Mouse (Mus musculus): ENCODE data around the gene 2410137M14Rik.
"Not testable (repeated sequence)": the region's sequence is repeated elsewhere in the genome, so short reads cannot be mapped to it uniquely, and the experiment has no call there.

The 2410137M14Rik gene

DNA sequence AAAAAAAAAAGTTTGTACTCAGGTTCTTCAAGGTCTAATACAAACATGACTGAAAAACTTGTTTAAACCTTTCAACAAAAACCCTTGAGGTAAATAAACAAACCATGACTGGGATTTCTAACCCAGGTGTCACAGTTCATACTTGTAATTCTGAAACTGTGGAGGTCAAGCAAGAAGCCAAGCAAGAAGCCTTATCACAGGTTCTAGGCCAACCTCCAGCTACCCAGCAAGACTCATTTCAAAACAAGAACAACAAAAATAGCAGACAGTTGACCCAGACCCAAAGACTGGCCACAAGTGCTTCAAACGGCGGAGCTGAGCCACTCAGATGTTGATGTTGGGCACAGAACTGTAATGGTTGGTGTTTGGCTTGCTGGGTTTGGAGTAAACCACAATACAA lies 13.5 kb upstream of the 2410137M14Rik start:
- DNase-seq (ENCODE audit: extremely low spot score, low spot score): no peak

DNA sequence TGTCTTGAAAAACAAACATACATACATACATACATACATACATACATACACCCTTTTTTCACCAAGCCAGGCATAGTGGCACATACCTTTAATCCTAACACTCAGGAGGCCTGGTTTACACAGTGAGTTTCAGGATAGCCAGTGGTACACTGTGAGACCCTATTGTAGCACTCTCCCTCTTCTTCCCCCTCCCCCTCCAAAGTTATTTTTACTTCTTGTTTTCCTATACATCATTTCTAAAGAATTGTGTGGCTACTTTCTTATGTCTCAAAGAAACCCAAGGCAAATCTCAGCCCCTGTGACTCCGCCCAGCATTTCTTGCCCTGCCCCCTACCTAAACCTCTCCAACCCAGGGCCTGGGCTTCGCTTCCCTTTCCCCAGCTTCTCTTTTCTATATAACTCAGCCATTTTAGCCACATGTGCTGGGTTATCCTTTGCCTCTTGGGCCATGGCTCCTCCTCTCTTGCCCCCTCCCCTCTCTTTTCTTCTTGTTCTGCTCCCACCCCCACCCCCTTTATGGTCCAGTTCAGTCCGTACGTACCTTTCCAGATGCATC lies 12.8 kb upstream of the 2410137M14Rik start:
- no peak for DNase-seq (ENCODE audit: extremely low spot score, low spot score)

DNA sequence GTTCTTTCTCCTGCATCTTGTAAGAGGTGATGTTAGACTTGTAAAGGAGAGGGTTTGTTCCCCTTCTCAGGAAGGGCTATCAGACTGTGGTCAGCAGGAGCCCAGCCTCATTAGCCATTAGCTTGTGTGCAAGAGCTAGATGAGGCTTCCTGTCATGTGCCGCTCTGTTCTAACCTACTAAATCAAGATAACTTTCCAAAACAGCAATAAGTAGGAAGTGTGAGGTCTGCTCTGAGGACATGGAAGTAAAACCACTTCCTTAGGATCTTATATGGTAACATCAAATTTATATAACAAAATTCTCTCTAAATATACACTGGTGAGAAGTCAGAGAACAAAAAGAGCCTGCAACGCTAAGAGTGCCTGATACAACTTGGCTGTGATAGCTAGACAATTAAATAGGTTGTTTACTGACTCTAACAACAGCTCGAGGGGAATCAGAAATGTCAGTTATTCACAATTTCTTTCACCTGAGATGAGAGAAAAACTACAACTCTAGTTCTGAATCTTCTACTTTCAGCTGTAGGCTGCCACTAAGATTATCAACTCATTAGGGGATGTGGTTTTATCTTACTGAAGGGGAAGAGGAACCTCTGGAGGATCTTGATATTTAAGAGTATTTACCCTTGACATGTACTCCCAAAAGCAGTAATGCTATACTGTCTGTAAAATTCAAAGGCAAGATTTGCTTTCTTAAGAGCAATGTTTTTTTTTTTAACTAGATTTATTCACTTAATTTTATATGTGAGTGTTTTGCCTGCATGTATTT lies 11.5 kb upstream of the 2410137M14Rik start:
- no peak for DNase-seq (ENCODE audit: extremely low spot score, low spot score)

DNA sequence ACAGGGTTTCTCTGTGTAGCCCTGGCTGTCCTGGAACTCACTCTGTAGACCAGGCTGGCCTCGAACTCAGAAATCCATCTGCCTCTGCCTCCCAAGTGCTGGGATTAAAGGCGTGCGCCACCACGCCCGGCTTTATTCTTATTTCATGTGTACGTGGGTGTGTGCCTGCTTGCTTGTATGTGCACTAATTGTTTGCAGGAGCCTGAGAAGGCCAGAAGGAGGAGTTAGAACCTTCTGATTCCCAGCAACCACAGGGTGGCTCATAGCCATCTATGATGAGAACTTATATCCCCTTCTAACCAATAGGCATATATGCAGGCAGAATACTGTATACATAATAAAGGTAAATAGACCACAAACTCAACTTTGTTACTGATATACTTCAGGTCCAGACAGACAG lies 9.6 kb upstream of the 2410137M14Rik start:
- not testable (repeated sequence) for DNase-seq (ENCODE audit: extremely low spot score, low spot score)

DNA sequence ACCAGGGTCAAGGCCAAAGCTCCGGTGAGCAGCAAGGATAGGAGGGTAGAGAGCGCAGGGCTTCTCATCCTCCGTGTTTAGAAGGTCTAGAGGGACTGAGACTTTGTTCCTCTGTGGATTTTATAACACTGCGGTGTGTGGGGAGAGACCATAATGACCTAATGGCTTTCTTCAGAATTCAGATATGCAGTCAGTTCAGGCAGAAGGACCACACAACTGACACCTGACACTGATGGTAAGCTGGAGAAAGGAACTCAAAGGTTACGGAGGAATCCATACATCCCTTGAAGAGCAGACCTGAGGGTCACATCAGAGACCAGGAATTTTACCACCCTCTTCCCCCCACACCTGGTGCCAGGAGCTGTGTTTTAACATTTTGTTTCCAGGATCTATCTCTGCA lies 8.4 kb upstream of the 2410137M14Rik start, which contains the start of gene H2-M5:
TSS of gene H2-M5 (minus strand) at position 101 of the 400 bp plus-strand sequence.
- no peak for DNase-seq (ENCODE audit: extremely low spot score, low spot score)

DNA sequence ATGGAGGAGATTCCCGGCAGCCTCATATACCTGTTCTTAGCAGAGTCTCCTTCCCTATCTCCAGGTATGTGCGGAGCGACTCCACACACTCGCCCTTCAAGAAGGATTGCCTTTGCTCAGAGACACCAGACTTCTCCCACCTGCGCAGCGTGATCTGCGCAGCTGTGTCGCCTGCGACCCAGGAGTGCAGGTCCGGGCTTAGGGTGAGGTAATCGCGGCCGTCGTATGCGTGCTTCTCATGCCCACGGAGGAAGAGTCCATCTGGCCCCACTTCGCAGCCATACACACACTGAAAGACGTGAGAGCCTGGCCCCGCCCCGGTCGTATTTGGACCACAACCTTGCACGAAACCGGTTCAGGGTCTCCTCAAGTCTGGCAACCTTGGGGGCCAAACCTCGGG lies 7.4 kb upstream of the 2410137M14Rik start:
- no peak for DNase-seq (ENCODE audit: extremely low spot score, low spot score)

DNA sequence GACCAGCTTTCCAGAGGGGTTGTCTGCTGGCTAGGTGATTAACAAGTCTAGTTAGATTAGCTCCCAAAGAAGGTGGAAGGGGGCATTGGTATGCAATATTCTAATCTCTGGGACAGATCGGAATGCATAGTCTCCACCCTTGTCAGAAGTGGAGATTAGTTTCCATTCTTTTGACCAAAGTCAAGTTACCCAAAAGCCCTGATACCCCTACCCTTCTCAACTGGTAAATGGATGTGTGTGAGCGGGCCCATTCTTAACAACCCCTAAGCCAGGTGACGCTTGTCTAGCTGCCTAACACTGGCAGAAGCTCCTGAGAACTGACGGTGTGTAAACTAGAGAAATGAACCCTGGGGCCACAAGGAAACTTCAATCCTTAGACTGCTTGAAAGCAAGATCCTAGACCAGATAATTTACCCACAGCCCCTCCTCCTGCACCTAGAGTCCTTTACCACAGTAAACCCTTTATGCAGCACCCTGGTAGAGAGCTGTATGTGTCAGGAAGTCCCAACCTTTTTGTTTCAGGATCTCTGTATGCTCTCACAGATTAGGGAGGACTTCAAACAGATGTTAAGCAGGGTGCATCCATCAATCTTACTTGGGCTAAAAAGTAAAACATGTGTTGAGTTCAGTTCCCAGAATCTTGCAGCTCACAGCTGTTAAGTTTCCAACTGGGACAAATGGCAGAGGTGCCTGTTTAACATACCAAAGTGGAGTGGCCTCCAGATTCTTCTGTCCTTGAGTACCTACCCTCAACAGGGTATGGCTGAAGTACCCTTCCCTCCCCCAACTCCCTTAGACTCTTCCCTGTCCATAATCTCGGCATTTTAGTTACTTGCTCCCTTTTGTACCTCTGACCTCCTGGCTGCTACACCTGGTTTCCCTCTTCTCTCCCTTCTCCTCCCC lies 1.5 kb upstream of the 2410137M14Rik start:
- DNase-seq (ENCODE audit: extremely low spot score, low spot score): no peak

DNA sequence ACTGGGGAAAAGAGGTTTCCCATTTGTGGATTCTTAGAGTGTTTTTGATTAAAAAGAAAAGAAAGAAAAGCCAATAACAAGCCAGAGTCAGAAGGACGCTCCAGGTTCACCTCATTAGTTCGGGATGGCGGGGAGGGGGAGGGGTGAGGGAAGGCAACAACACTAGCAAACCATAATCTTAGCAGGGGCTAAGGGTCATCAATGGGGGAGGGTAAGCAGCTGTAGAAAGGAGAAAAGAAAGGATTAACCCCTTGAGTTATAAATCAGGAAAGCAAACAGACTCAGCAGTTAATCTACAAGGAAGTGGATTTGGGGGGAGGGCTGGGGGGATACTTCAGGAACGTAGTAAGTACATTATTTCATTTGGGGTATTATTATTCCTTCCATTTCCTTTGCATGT lies 808 bp upstream of the 2410137M14Rik start:
- DNase-seq (ENCODE audit: extremely low spot score, low spot score): no peak

DNA sequence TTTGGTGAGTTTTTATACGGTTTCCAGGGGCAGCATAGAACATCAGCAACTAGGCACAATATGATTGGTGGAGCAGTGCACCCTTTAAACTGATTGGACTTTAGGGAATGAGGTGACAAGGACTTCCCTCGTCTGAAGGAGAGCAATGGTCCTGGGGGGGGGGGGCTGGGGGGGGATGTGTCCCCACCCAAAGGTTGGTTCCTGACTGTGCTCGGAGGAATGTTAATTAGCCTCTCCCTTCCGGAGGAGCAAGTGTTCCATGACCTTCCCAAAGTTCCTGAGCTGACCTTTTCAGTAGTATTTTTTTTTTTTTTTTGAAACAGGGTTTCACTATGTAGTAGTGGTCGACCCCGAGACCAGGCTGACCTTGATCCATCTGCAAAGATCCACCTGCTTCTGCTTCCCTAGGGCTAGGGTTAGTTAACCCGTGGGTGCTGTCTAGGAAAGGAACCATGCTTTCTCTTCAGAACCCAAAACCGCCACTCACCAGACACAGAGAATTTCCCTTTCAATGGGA lies 7.7 kb downstream of the 2410137M14Rik start:
- no peak for DNase-seq (ENCODE audit: extremely low spot score, low spot score)

DNA sequence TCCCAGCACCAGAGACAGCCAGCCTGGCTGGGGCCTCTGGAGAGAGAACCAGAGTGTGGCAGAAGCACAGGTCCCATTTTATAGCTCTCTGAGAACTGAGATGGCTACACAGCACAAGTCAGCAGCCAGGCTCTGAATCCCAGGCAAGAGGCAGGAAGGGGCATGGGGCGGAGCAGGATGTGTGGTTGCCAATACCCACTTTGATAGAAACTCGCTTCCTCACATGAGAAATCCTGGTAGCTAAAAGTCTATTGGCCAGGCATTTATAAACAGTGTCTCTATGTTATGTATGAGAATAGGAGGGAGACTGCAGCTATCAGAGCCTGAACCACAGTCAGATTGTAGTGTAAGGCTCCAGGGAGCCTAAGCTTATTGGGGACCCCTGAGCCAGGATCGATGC lies 8.2 kb downstream of the 2410137M14Rik start:
- no peak for DNase-seq (ENCODE audit: extremely low spot score, low spot score)

DNA sequence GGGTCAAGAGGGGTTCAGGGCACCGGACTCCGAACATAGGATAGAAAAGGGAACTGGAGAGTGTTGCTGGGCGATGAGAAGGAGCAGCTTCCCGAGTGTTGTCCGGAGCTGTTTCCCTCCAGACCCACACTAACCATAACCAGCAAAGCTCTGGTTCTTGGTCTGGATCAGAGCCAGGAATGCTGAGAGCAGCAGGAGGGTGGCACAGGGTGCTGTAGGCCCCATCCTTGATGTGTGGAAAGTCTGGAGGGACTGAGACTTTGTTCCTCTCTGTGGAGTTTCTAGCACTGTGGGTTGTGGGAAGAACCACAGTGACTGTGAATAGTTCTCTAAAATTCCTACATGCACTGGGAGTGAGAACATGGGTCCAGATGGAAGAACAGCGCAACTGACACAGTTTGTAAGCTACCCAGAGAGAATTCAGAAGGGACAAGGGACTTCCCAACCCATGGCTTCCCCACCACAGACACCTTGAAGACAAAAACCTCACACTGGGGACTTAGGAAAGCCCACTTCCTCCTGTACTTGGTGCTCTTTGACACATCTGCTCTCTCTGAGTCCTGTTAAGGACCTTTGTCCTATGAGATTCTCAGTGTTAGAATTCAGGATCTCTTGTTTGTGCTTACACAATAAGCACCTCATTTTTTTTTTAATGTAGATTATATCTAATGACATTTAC lies 9.7 kb downstream of the 2410137M14Rik start:
- no peak for DNase-seq (ENCODE audit: extremely low spot score, low spot score)

DNA sequence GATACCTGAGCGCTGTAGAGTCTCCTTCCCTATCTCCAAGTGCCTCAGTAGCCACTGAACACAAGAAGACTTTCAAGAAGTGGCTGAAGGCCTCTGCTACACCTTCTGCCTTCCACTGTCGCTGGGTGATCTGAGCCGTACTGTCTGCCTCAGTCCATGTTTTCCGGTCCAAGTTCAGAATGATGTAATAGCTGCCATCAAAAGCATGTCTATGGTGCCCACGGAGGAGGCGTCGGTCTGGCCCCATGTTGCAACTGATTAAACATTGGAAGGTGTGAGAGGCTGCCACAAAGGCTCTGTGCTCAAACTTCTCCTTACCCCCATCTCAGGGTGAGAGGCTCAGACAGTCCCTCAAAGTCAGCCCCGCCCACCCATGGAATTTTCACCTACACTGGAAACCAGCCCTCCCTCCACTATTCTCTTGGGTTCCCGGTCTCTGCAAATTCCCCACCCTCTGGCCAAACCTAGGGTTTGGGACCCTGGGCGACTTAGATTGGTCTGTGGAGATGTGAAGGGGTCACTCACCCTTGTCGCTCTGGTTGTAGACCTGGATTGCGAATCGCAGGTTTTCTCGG lies 10.6 kb downstream of the 2410137M14Rik start:
- DNase-seq (ENCODE audit: extremely low spot score, low spot score): no peak

DNA sequence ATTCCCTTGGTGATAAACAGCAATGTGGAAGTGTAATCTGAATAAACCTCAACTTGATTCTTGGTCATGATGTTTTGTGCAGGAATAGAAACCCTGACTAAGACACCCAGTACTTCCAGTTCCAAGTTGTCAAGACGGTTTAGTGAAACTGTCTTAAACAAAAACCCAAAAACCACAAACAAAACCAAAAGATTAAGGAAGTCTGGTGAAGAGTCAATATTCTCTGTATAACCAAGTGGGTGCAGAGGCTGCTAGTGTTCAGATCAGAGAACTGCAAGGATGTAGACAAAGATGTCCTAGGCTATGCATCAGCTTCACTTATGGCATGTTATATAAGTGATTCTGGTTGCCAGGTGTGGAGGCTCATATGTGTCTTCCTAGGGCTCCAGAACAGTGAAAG lies 14.2 kb downstream of the 2410137M14Rik start:
- no peak for DNase-seq (ENCODE audit: extremely low spot score, low spot score)

DNA sequence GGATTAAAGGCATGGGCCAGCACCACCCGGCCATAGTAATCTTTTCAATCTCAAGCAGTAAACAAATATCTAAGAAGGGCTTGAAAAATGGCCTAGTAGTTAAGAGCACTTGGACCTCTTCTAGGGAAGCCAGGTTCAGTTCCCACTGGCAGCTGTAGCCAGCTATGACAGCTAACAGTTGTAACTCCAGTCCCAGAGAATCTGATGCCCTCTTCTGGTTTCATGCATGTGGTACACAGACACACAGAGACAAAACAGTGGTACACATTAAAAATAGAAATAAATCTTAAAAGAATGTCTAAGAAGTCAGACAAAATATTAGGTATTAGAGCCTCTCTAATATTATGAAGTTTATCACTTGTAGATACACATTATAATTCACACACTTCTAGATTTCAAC lies 19.9 kb downstream of the 2410137M14Rik start:
- DNase-seq (ENCODE audit: extremely low spot score, low spot score): no peak

DNA sequence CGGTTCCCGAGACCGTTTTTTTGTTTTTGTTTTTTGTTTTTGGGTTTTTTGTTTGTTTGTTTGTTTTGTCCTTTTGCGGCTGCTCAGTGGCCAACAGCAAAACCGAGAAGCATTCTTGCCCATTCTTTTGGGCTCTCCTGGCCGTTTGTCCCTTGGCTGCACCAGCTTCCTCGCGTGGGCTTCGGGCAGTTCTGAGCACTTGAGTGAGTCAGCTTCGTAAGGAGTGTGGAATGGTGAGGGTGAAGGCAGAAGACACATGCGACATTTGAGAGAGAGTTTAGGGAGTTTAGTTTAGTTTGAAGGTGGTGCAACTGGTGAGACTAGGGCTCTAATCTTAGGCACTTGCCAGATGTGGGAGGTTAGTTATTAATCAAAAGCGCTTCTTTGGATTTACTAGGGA lies 22.2 kb downstream of the 2410137M14Rik start:
- DNase-seq (ENCODE audit: extremely low spot score, low spot score): no peak

DNA sequence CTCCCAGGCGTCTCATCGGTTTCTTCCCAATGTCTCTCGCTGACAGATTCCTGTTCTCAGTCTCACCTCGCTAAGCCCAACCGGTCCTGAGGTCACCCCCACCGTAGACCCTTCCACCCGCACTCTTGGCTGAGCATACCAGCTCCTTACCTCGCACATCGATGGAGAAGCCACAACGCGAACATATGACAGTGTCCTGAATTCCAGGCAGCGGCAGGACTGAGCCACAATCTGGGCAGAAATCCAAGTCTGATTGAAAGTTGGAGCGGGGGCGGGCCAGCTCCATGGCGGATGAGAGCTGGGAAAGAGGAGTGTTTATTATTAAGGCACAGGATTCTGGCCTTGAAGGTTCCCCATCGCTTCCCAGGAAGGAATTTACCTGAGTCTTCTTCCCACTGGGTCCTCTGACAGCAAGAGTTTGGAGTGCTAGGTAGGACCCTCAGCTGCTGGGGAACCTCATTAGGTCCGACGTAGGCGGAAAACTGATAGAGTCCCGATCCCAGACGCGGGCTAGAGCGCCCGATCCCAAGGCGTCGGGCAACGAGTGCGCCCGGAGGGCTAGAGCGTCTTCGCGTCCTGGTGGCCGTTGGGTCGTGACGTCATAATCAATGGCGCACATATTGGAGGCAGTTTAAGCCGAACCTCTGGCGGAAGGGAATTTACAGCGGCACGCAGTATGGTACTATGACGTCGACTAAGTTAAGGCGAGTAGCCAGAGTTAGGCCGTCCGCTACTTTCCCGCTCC lies 22.9 kb downstream of the 2410137M14Rik start, which contains the start of the genes Znrd1 and Znrd1as:
TSS of gene Znrd1 (minus strand) at position 561 of the 745 bp plus-strand sequence.
TSS of gene Znrd1as (plus strand) at position 594 of the 745 bp plus-strand sequence.
- DNase-seq (ENCODE audit: extremely low spot score, low spot score): peak; percentile 93

DNA sequence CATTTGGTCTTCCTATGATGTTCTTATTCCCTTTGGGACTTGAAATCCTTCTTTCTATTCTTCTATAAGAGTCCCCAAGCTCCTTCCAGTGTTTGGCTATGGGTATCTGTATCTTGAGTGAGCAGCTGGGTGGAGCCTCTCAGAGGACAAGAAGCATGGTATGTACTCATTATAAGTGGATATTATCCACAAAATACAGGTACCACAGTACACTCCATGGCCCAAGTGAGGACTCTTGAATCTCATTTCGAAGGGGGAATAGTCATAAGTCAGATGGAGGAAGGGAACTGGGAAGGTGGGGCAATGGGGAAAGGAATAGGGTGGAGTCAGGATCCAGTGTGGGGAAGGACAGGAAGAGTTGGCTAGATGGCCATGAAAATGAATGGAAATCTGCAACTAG lies 28.0 kb downstream of the 2410137M14Rik start:
- no peak for DNase-seq (ENCODE audit: extremely low spot score, low spot score)

DNA sequence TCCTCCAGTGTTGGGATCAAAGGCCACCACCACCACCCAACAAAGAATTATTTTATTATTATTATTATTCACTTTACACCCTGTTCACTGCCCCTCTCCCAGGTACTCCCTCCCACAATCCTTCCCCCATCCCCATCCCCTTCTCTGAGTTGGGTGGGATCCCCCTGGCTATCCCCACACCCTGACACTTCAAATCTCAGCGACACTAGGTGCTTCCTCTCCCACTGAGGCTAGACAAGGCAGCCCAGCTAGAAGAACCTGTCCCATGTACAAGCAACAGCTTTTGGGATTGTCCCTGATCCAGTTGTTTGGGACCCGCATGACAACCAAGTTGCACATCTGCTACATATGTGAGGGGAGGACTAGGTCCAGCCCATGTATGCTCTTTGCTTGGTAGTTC lies 28.4 kb downstream of the 2410137M14Rik start:
- DNase-seq (ENCODE audit: extremely low spot score, low spot score): no peak

DNA sequence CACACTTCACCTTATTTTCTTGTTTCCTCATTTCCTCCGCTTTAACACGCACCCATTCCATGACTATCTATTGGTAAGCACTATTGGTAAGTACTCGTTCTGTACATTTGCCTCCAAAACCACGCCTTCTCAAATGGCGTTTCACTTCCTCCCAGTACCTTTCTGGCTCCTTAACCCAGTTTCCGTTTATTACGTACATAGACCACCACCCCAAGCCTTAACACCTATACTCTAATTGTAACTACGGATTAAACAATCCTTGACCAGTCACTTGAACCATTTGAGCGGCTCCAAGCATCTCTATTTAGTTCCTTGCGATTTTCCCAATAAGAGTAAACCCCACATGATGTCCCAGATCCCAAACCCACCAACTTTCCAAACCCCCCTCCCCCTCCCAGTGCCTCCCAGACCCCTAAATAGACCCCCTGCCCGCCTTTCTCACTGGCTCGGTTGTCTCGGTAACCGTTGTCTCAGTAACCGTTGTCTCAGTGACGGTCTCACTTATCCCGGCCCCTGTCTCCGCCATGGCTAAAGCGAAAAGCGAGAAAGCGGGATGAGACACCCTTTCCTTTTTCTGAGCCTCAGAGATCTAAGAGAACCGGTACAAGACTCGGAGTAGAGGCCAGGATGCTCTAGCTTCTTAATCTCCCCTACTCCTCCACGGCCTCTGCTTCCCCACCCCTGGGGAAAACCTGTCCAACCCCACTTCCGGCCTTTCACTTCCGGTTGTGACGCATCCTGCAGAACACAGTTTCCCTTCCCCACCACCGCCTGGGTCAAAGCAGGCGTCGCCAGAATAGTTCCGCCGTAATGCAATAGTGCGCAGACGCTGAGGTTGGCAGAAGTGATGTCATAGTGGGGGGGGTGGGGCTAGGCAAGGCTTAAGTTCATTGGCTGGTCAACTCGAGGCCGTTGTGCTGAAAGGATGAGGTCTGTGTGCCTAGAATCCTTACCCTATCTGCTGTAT lies 29.8 kb downstream of the 2410137M14Rik start, which contains the start of gene Ppp1r11:
TSS of gene Ppp1r11 (minus strand) at position 761 of the 967 bp plus-strand sequence.
- peak; percentile 97 for DNase-seq (ENCODE audit: extremely low spot score, low spot score)

All from neural tube, embryonic 10.5 days (tissue).